Mouse (Mus musculus): Measurements from ENCODE around the gene Erbb3.

GRCm38 (mm10) chr10:128587697-128588096 is 1.8 kb downstream of the Erbb3 start:
- no peak for TF ChIP-seq CTCF (IDR thresholded peaks at IDR 0.05; ENCODE audit: control insufficient read depth, insufficient read depth, insufficient read length)
- no peak for TF ChIP-seq USF1 (IDR thresholded peaks at IDR 0.05; ENCODE audit: low read depth)
- TF ChIP-seq CEBPB (IDR thresholded peaks at IDR 0.05; ENCODE audit: low read depth), result no peak
- TF ChIP-seq MAX (IDR thresholded peaks at IDR 0.05), result no peak
